Mouse (Mus musculus) olfactory bulb, adult 2 months (tissue): ENCODE data around the gene Ltb4r1.

Experiments used
- CTCF ChIP-seq: fragments of 200-500 bp; IDR thresholded peaks from 2 replicates; pipeline ENCODE4 v1.5.1; 2012; ENCODE audit warnings: low read depth, mild to moderate bottlenecking, low read length, moderate library complexity; ENCODE audit not compliant: insufficient read depth
- POLR2A ChIP-seq: fragments of 200-500 bp; IDR thresholded peaks from 2 replicates; pipeline ENCODE4 v1.6.1; 2012; ENCODE audit warnings: mild to moderate bottlenecking, low read depth, low read length, moderate library complexity; ENCODE audit not compliant: insufficient read depth

GRCm38 (mm10) chr14:55783958-55784235 lies 18.1 kb downstream of the Ltb4r1 start, which contains the start of gene Adcy4:
- TF ChIP-seq POLR2A (no peak), CTCF (no peak)
